Mouse (Mus musculus): ENCODE data around the gene Zfp119a. TPM values are rescaled to one million over a fixed set of nuclear protein-coding genes. Genes with fewer than 3 reads are reported as not detected.

Zfp119a gene
- 3.8 and 4.3 TPM in 2 replicates for polyA plus RNA-seq (2012; rRNA removed)

GRCm38 (mm10) chr17:55878636-55879369, at the start of gene Zfp119a:
Gene Zfp119a, minus strand, starts transcription at chr17:55878930.
- DNase-seq (ENCODE audit: low read depth): peak; percentile 96
- peak; percentile 43; the same call in 1 of the 2 replicates for TF ChIP-seq POLR2A (IDR thresholded peaks at IDR 0.05; ENCODE audit: borderline replicate concordance, extremely low read depth, insufficient read depth, insufficient read length, poor library complexity, severe bottlenecking)

- TF ChIP-seq CTCF (IDR thresholded peaks at IDR 0.05; ENCODE audit: borderline replicate concordance, extremely low read depth, insufficient read depth, insufficient read length) (no peak), POLR2A (IDR thresholded peaks at IDR 0.05; ENCODE audit: borderline replicate concordance, extremely low read depth, insufficient read depth, insufficient read length, poor library complexity, severe bottlenecking) (no peak)
- no peak for DNase-seq (ENCODE audit: low read depth)
These were observed 27.9 kb upstream of the Zfp119a start for GRCm38 (mm10) chr17:55906669-55907068.

- TF ChIP-seq CTCF (IDR thresholded peaks at IDR 0.05; ENCODE audit: borderline replicate concordance, extremely low read depth, insufficient read depth, insufficient read length) (no peak), POLR2A (IDR thresholded peaks at IDR 0.05; ENCODE audit: borderline replicate concordance, extremely low read depth, insufficient read depth, insufficient read length, poor library complexity, severe bottlenecking) (no peak)
- no peak for DNase-seq (ENCODE audit: low read depth)
These were observed 25.4 kb upstream of the Zfp119a start for GRCm38 (mm10) chr17:55904131-55904530.

GRCm38 (mm10) chr17:55903687-55904086, 25.0 kb upstream of the Zfp119a start:
- TF ChIP-seq POLR2A (IDR thresholded peaks at IDR 0.05; ENCODE audit: borderline replicate concordance, extremely low read depth, insufficient read depth, insufficient read length, poor library complexity, severe bottlenecking): no peak
- no peak for TF ChIP-seq CTCF (IDR thresholded peaks at IDR 0.05; ENCODE audit: borderline replicate concordance, extremely low read depth, insufficient read depth, insufficient read length)

GRCm38 (mm10) chr17:55903087-55903486, 24.4 kb upstream of the Zfp119a start:
- no peak for TF ChIP-seq CTCF (IDR thresholded peaks at IDR 0.05; ENCODE audit: borderline replicate concordance, extremely low read depth, insufficient read depth, insufficient read length)
- TF ChIP-seq POLR2A (IDR thresholded peaks at IDR 0.05; ENCODE audit: borderline replicate concordance, extremely low read depth, insufficient read depth, insufficient read length, poor library complexity, severe bottlenecking): no peak
- DNase-seq (ENCODE audit: low read depth): no peak

More at GRCm38 (mm10) chr17:55903687-55904086, 25.0 kb upstream of the Zfp119a start:
- DNase-seq (ENCODE audit: low read depth): no peak

GRCm38 (mm10) chr17:55892406-55892955, 13.8 kb upstream of the Zfp119a start:
- DNase-seq (ENCODE audit: low read depth): peak; percentile 40

GRCm38 (mm10) chr17:55884912-55885311, 6.2 kb upstream of the Zfp119a start:
- no peak for DNase-seq (ENCODE audit: low read depth)
- TF ChIP-seq CTCF (IDR thresholded peaks at IDR 0.05; ENCODE audit: borderline replicate concordance, extremely low read depth, insufficient read depth, insufficient read length) (no peak), POLR2A (IDR thresholded peaks at IDR 0.05; ENCODE audit: borderline replicate concordance, extremely low read depth, insufficient read depth, insufficient read length, poor library complexity, severe bottlenecking) (no peak)

GRCm38 (mm10) chr17:55883631-55884030, 4.9 kb upstream of the Zfp119a start:
- TF ChIP-seq CTCF (IDR thresholded peaks at IDR 0.05; ENCODE audit: borderline replicate concordance, extremely low read depth, insufficient read depth, insufficient read length): no peak
- peak; percentile 36 for DNase-seq (ENCODE audit: low read depth)

- DNase-seq (ENCODE audit: low read depth): peak; percentile 62
These were observed 471 bp downstream of the Zfp119a start for GRCm38 (mm10) chr17:55878282-55878635.

- DNase-seq (ENCODE audit: low read depth): no peak
- TF ChIP-seq POLR2A (IDR thresholded peaks at IDR 0.05; ENCODE audit: borderline replicate concordance, extremely low read depth, insufficient read depth, insufficient read length, poor library complexity, severe bottlenecking) (no peak), CTCF (IDR thresholded peaks at IDR 0.05; ENCODE audit: borderline replicate concordance, extremely low read depth, insufficient read depth, insufficient read length) (no peak)
These were observed 1.5 kb downstream of the Zfp119a start for GRCm38 (mm10) chr17:55877184-55877583.

- DNase-seq (ENCODE audit: low read depth): no peak
- TF ChIP-seq POLR2A (IDR thresholded peaks at IDR 0.05; ENCODE audit: borderline replicate concordance, extremely low read depth, insufficient read depth, insufficient read length, poor library complexity, severe bottlenecking) (no peak), CTCF (IDR thresholded peaks at IDR 0.05; ENCODE audit: borderline replicate concordance, extremely low read depth, insufficient read depth, insufficient read length) (no peak)
These were observed 35.7 kb downstream of the Zfp119a start for GRCm38 (mm10) chr17:55843067-55843466.

- no peak for DNase-seq (ENCODE audit: low read depth)
These were observed 57.2 kb downstream of the Zfp119a start for GRCm38 (mm10) chr17:55821566-55821965.

GRCm38 (mm10) chr17:55816853-55817252, 61.9 kb downstream of the Zfp119a start:
- no peak for DNase-seq (ENCODE audit: low read depth)
- no peak for TF ChIP-seq POLR2A (IDR thresholded peaks at IDR 0.05; ENCODE audit: borderline replicate concordance, extremely low read depth, insufficient read depth, insufficient read length, poor library complexity, severe bottlenecking)
- TF ChIP-seq CTCF (IDR thresholded peaks at IDR 0.05; ENCODE audit: borderline replicate concordance, extremely low read depth, insufficient read depth, insufficient read length): no peak

More at GRCm38 (mm10) chr17:55821566-55821965, 57.2 kb downstream of the Zfp119a start:
- TF ChIP-seq POLR2A (IDR thresholded peaks at IDR 0.05; ENCODE audit: borderline replicate concordance, extremely low read depth, insufficient read depth, insufficient read length, poor library complexity, severe bottlenecking): no peak
- TF ChIP-seq CTCF (IDR thresholded peaks at IDR 0.05; ENCODE audit: borderline replicate concordance, extremely low read depth, insufficient read depth, insufficient read length): no peak
